10 mouse cellular contexts compared by ENCODE assay signal in the genomic region with DNA sequence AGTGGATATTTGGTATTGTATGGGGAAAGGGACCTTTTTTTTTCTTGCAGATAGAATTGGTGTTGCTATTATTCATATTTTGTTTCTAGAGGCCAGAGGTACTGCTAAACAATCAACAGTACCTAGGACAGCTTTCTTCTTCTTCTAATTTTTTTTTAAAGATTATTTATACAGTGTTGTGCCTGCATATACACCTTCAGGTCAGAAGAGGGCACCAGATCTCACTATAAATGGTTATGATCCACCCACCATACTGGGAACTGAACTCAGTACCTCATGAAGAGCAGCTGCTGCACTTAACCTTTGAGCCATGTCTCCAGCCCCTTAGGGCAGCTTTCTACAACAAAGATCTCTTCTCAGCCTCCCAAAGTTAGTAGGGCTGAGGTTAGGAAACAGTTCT. TPM values are rescaled to one million over a fixed set of nuclear protein-coding genes. Genes with fewer than 3 reads are reported as not detected.
DNase-seq lines count a peak whose midpoint lies in the region; TF ChIP-seq lines count a peak whose summit lies in the region.
"Had no signal": no experiment of that assay in that cellular context is flagged by ENCODE, and none has a peak within 500 bp of the region (broad histone marks: within the 10 kb centered on the region; RNA-seq: fewer than 3 reads in every experiment).

No protein-coding gene starts in this region.

- no peak overlapping the region for H3K27ac ChIP-seq in left cerebral cortex, adult 2 months
- H3K27ac ChIP-seq: neural tube, embryonic 13.5 days had no signal

- no peak for DNase-seq in left cerebral cortex, adult 2 months (ENCODE audit: extremely low spot score in 1 of 2, low spot score in 2 of 2)
- DNase-seq in left cerebral cortex, adult 18-20 months (ENCODE audit: low spot score in 2 of 2): no peak
- DNase-seq in CD4-positive, CD25-positive, alpha-beta regulatory T cell, adult 2 months (ENCODE audit: low read depth, low spot score): peak; percentile 70
- DNase-seq in T-cell, adult 2 months (ENCODE audit: low spot score): peak; percentile 36
- DNase-seq in lung, postnatal 36 days: peak; percentile 34
- no peak for DNase-seq in adrenal gland, postnatal 4 days (ENCODE audit: low spot score in 2 of 2)
- no peak for DNase-seq in adrenal gland, postnatal 10 days
- no peak for DNase-seq in left cerebral cortex, adult 8-10 months (ENCODE audit: low spot score in 2 of 2)
- DNase-seq: heart, postnatal 4 days had no signal

- intact Hi-C loops in left cerebral cortex, adult 2 months (cut with DNase I): no loop called here

- H3K4me3 ChIP-seq in left cerebral cortex, adult 2 months: no peak overlapping the region
- H3K4me3 ChIP-seq: neural tube, embryonic 13.5 days had no signal

- TF ChIP-seq CTCF in left cerebral cortex, adult 2 months (IDR thresholded peaks at IDR 0.05): peak; percentile 41

RNA-seq across cellular contexts. Expression of gene Gatad2b, which starts 20.4 kb away (rescaled TPM):
- total RNA-seq in left cerebral cortex, adult 2 months (2021): 100 to 1,000 TPM in 1 of 2 experiments, 10 to 100 TPM in 1; 93.5 to 103 TPM
- 10 to 100 TPM; 86.6 to 91.2 TPM for total RNA-seq in left cerebral cortex, adult 18-20 months (2021)
- total RNA-seq in adrenal gland, postnatal 4 days (2021): 100 to 1,000 TPM in 1 of 2 experiments, 10 to 100 TPM in 1; 90.7 to 105 TPM
- total RNA-seq in adrenal gland, postnatal 10 days (2021): 10 to 100 TPM; 55.5 to 65.9 TPM
- total RNA-seq in left cerebral cortex, adult 8-10 months (2022): 10 to 100 TPM; 90.4 to 99.8 (median 96.4) TPM

RNA-seq across cellular contexts. Expression of gene Dennd4b, which starts 48.4 kb away (rescaled TPM):
- 10 to 100 TPM; 35.0 to 36.7 TPM for total RNA-seq in left cerebral cortex, adult 2 months (2021)
- 10 to 100 TPM; 33.4 to 37.2 TPM for total RNA-seq in left cerebral cortex, adult 18-20 months (2021)
- 10 to 100 TPM; 15.5 to 17.4 TPM for total RNA-seq in adrenal gland, postnatal 4 days (2021)
- 10 to 100 TPM in 1 of 2 experiments, 1 to 10 TPM in 1; 8.5 to 17.0 TPM for total RNA-seq in adrenal gland, postnatal 10 days (2021)
- total RNA-seq in left cerebral cortex, adult 8-10 months (2022): 10 to 100 TPM; 35.2 to 38.6 (median 37.1) TPM

RNA-seq across cellular contexts. Expression of gene Crtc2, which starts 59.4 kb away (rescaled TPM):
- 10 to 100 TPM; 39.5 to 43.6 TPM for total RNA-seq in left cerebral cortex, adult 2 months (2021)
- total RNA-seq in left cerebral cortex, adult 18-20 months (2021): 10 to 100 TPM; 35.4 to 38.8 TPM
- 10 to 100 TPM; 57.6 to 57.9 TPM for total RNA-seq in adrenal gland, postnatal 4 days (2021)
- total RNA-seq in adrenal gland, postnatal 10 days (2021): 10 to 100 TPM; 36.1 to 47.7 TPM
- 10 to 100 TPM; 33.0 to 41.6 (median 35.8) TPM for total RNA-seq in left cerebral cortex, adult 8-10 months (2022)

Comparison
In these comparisons a context has a peak if more than half of its experiments do, and no peak if none do; other contexts are left out.
1. DNase-seq: peak in CD4-positive, CD25-positive, alpha-beta regulatory T cell, adult 2 months (single experiment), T-cell, adult 2 months (single experiment) and lung, postnatal 36 days (single experiment); none in left cerebral cortex, adult 2 months (0 of 2), left cerebral cortex, adult 18-20 months (0 of 2), adrenal gland, postnatal 4 days (0 of 2), adrenal gland, postnatal 10 days (single experiment) and left cerebral cortex, adult 8-10 months (0 of 2).